Mouse (Mus musculus): Measurements from ENCODE around the gene Kmt5c. TPM values are rescaled to one million over a fixed set of nuclear protein-coding genes. Genes with fewer than 3 reads are reported as not detected.
"Not testable (repeated sequence)": the region's sequence is repeated elsewhere in the genome, so short reads cannot be mapped to it uniquely, and the experiment has no call there.

The Kmt5c gene
- total RNA-seq, 2 experiments from 2014 or later, result 23.8 to 31.1 TPM

DNA sequence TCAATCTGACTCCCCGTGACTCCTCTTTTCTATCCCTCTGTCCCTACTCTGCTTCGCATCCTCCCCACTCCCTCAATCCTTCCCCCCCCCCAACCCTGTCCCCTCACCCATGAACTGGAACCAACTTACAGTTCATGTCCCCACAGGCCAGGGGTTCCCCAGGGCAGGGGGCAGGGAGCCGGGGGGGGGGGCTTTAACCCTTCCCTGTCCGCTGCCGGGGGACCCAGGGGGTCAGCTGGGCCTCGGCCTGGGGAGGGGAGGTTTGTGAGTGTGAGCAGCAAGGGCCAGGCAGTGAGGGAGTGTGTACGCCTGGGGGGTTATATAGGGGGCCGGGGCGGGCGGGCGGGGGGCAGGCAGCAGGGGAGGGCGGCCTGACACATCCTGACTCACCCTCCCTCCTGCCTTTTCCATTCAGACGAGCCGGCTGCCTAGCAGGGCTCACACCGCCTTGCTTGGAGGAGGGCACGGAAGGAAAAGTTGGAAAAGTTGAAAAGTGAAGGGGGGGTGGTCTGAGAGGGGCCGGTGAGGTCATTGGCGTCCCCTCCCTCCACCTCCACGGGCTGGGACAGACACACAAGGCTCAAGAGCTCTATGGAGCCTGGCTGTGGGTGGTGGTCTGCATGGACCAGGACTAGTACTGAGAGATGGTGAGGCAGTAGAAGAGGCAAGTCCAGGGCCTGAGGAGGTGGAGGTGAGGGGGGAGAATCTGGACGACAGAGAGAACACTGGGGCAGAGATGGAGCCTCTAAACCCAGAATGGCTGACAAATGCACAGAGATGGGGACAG, 38.1 kb downstream of the Kmt5c start:
- no peak for TF ChIP-seq CTCF (IDR thresholded peaks at IDR 0.05)
- no peak for DNase-seq (ENCODE audit: extremely low spot score in 1 of 2, low spot score in 2 of 2)
- intact Hi-C loops (cut with DNase I), result no loop called here

DNA sequence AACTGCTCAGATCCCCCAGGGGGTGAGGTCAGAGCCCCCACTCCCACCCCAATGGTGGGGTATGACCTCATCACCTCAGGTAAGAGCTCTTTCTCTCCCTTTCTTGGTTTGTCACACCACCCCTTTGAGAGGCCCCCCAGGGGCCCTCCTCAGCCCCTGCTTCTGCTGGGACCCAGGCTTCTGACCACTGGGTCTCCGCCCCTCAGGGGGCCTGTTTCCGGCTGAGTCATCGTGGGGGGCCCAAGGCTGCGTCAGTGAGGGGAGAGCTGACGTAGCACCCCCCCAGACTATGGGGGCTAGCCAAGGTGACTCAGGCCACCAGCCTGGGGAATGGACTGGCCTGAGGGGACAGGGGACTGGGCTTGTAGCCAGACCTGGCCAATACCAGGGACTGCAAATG, 40.0 kb downstream of the Kmt5c start:
- Histone ChIP-seq H3K27ac (no peak overlapping the region), H3K4me3 (no peak overlapping the region)
- no peak for DNase-seq (ENCODE audit: extremely low spot score in 1 of 2, low spot score in 2 of 2)
- intact Hi-C loops (cut with DNase I), result no loop called here
- TF ChIP-seq CTCF (IDR thresholded peaks at IDR 0.05), result no peak

More for the DNA sequence above, 38.1 kb downstream of the Kmt5c start:
- H3K4me3 ChIP-seq, result no peak overlapping the region
- no peak overlapping the region for H3K27ac ChIP-seq

DNA sequence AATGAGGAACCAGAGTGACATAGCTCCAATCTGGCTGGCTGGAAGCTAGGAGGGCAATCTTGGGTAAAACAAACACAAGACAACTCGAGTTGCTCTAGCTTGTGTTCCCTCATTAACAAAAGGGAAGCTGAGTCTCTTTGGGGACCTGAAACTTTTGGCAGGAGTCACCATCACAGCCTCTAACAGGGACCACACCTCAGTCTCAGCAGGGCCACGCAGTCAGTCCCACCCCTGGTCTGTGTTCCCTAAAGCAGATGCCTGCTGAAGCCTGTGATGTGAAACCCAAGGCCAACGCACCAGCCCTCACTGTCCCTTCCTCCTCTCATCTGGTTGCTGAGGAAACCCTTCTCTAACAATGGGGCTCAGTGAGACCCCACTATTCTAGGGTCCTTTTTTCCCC, 42.2 kb downstream of the Kmt5c start:
- no peak for TF ChIP-seq CTCF (IDR thresholded peaks at IDR 0.05)
- Histone ChIP-seq H3K4me3 (no peak overlapping the region), H3K27ac (no peak overlapping the region)
- DNase-seq (ENCODE audit: extremely low spot score in 1 of 2, low spot score in 2 of 2), result no peak
- intact Hi-C loops (cut with DNase I), result no loop called here

DNA sequence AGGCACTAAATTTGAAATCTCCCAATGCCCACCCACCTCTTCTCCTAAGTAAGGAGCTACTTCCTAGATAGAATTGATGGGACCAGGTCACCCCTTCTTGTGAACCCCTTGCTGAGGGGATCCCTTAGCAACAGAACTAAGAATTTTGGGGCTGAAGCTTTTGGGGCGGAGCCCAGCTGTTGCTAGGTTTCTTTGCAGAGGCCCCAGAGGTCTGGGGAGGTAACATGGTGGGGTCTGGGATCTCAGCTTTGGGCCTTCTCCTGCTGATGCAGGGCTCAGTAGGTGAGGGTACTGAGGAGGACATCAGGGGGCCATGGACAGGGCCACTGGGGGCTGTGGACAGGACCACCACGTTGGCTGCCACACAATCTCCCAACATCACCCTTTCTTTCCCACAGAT, 42.8 kb downstream of the Kmt5c start, which contains the start of the genes Il11 and Tmem190:
Gene Il11 (minus strand): TSS at position 101 of the 400 bp plus-strand sequence.
Gene Tmem190 (plus strand): TSS at position 179 of the 400 bp plus-strand sequence.
- intact Hi-C loops (cut with DNase I), result no loop called here
- no peak for TF ChIP-seq CTCF (IDR thresholded peaks at IDR 0.05)
- no peak within 1 kb of the TSS for H3K27ac ChIP-seq
- H3K4me3 ChIP-seq, result no peak within 1 kb of the TSS
- no peak for DNase-seq (ENCODE audit: extremely low spot score in 1 of 2, low spot score in 2 of 2)

DNA sequence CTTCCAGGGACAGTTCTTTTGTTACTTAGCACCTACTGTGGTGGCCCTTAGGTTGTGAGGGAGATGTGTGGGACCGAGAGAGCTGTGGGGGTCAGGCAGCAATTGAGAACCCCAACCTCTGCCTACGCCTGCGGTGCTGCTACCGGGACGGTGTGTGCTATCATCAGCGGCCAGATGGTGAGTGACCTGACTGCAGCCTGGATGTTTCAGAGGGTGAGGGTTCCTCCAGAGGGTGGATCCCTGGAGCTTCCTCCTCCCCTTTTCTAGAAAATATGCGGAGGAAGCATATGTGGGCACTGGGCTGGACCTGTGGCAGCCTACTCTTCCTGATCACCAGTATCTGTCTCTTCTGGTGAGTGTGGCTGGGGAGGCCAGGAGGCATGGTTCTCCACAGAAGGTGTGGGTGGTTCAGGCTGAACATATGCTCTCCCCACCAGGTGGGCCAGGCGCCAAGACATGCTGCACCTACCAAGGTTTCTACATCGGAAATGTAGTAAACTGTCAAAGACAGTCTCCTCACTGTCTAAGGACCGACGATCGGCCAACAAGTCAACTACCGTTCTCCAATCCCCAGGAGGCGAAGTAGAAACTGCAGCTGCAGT, 43.9 kb downstream of the Kmt5c start:
- intact Hi-C loops (cut with DNase I), result no loop called here
- H3K4me3 ChIP-seq, result no peak overlapping the region
- no peak for TF ChIP-seq CTCF (IDR thresholded peaks at IDR 0.05)
- H3K27ac ChIP-seq, result no peak overlapping the region
- DNase-seq (ENCODE audit: extremely low spot score in 1 of 2, low spot score in 2 of 2), result peak in 1 of 2 experiments; percentile 51

DNA sequence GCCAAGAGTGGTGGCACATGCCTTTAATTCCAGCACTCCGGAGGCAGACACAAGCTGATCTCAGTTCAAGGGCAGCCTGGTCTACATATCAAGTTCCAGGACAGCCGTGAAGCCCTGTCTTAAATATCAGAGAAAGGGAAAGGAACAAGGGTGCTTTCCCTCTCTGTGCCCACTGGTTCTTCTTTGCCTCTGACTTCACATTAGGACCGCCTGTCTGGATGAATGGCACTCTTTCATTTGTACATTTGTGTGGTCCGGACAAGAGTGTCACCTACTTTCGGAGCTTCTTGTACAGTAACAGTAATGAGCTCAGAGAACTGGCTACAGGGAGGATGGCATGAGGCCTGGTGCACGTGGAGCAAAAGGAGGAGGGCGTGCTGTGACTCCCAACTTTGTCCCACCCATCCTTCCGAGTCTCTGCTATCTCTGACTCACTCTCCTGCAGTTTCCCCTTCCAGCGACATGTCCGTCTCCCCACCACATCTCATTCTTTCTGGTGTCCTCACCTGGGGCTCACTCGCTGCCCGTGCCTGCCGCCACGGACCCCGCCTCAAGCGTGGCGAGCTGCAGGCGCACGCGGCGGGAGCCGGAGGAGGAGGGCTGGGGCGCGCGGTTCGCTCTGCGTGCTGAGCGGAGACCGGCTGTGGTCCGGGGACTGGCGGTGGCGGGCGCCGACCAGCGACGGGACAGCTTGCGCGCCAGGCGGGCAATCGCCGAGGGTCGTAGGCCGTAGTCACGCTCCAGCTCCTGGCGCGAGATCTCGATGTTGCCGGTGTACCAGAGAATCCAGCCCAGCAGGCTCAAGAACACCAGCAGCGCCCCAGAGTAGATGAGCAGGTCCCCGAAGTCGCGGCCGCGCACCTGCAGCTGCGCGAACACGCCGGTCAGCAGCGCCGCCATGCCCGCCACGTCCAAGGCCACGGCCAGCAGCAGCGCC, 48.9 kb downstream of the Kmt5c start:
- intact Hi-C loops (cut with DNase I), result no loop called here
- peak; percentile 55 to 68 for DNase-seq (ENCODE audit: extremely low spot score in 1 of 2, low spot score in 2 of 2)
- TF ChIP-seq CTCF (IDR thresholded peaks at IDR 0.05), result peak; percentile 30
- peak overlapping the region; percentile 66 for H3K27ac ChIP-seq
- peak overlapping the region; percentile 69 for H3K4me3 ChIP-seq

DNA sequence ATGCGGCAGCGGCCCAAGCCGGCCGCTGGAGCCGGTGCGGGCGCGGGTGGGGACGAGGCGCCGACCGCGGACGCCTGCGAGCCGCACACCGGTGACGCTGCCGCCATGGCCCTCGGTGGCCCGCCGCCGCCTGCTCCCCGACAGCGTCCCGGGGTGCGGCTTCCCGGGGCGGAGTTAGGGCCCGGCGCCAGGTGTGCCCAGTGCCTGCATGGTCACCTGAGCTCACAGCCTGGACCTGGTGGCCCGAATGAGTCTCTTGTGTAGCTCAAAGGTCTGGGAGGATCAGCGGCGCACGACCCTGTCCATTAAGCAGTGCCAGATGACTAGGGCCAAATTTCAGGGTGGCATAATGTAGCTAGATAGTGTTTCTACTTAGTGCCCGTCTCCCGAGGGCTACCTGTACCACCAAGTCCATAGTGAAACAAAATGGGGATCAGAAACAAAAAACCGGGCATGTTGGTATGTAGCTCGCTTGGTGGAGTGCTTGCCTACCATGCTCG, 49.6 kb downstream of the Kmt5c start, which contains the start of gene Tmem238:
Gene Tmem238 (minus strand): TSS at position 221 of the 500 bp plus-strand sequence.
- intact Hi-C loops (cut with DNase I), result no loop called here
- TF ChIP-seq CTCF (IDR thresholded peaks at IDR 0.05), result no peak
- Histone ChIP-seq H3K4me3 (peak within 1 kb of the TSS; percentile 69), H3K27ac (peak within 1 kb of the TSS; percentile 66)
- DNase-seq (ENCODE audit: extremely low spot score in 1 of 2, low spot score in 2 of 2), result peak in 1 of 2 experiments; percentile 42

DNA sequence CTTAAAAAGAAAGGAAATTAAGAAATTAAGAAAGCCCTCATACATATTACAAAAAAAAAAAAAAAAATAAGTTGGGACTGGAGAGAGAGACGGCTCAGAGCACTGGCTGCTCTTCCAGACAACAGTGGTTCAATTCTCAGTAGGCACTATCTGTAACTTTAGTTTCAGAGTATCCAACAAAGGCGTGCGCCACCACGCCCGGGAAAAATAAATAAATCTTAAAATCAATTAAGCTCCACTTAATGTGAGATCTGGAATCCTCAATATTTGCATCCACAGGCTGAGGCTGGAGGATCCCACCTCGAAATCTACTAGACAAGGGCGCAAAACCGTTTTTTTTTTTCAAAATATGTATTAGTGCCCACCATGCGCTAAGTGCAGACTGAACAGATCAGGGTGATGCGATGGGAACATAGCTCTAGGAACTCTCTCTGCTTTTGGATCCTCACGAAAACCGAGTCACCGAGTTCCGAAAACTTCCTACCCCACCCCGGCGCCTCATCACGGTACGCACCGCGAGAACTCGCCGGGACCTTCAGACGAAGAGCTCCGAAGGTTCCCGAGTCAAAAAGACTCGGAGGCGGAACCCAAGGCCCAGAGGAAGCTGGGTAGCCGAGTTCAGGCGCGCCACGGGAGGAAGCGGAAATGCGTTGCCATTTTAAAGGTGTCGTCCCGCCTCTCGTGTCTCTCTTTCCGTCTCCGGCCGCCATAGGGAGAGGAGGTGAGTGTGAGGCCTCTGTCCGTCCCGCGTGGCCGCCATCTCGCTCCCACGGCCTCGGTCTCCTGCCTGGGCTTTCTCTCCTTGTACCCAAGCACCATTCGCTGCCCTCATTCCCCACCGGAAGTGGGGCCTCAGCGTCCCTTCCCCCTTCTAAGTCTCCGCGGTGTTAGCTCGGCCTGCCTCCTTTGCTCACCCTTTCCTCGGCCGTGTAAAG, 52.6 kb downstream of the Kmt5c start, which contains the start of gene Rpl28:
Gene Rpl28 (plus strand): TSS at position 597 of the 935 bp plus-strand sequence.
- DNase-seq (ENCODE audit: extremely low spot score in 1 of 2, low spot score in 2 of 2), result peak; percentile 94 to 95
- TF ChIP-seq CTCF (IDR thresholded peaks at IDR 0.05), result no peak; the same call in 1 of the 2 replicates
- Histone ChIP-seq H3K4me3 (peak within 1 kb of the TSS; percentile 72), H3K27ac (peak within 1 kb of the TSS; percentile 91)
- intact Hi-C loops (cut with DNase I), result loop anchor here (2.0 to 5.0 kb wide), 3 partner anchors 70 to 235 kb away; no protein-coding TSS in a partner anchor

DNA sequence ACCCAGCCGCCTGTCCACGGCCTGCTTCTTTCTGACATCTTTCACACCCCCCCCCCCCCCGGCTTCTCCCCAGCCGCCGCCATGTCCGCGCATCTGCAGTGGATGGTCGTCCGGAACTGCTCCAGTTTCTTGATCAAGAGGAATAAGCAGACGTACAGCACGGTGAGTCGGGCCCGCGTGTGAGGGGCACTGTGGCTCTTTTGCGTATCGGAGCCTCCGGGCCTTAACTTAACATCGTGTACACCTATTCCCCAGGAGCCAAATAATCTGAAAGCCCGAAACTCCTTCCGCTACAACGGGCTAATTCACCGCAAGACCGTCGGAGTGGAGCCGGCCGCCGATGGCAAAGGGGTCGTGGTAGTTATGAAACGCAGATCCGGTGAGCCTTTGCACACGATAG, 53.3 kb downstream of the Kmt5c start:
- intact Hi-C loops (cut with DNase I), result loop anchor here (2.0 to 5.0 kb wide), 3 partner anchors 71 to 236 kb away; no protein-coding TSS in a partner anchor
- H3K27ac ChIP-seq, result peak overlapping the region; percentile 91
- DNase-seq (ENCODE audit: extremely low spot score in 1 of 2, low spot score in 2 of 2), result not testable (repeated sequence)
- peak overlapping the region; percentile 72 for H3K4me3 ChIP-seq

DNA sequence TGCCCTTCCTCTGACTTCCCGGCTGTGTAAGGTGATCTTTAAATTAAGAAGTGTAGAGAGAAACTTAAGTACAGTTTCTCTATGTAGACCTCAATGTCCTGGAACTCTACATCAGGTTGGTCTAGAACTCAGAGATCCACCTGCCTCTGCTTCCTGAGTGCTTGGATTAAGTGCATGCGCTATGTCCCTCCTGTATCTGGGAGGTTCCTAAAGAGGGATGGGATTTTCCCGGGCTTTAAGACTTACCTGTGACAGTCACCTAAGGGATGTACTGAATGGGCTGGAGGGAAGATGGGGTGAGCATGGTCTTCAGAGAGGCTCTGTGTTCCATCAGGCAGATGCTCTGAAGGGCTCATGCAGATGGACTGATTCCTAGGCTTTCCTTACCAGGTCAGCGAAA, 53.8 kb downstream of the Kmt5c start:
- Histone ChIP-seq H3K27ac (peak overlapping the region; percentile 91), H3K4me3 (peak overlapping the region; percentile 72)
- intact Hi-C loops (cut with DNase I), result loop anchor here (2.0 to 5.0 kb wide), 3 partner anchors 71 to 236 kb away; no protein-coding TSS in a partner anchor
- no peak for DNase-seq (ENCODE audit: extremely low spot score in 1 of 2, low spot score in 2 of 2)
- TF ChIP-seq CTCF (IDR thresholded peaks at IDR 0.05), result no peak

Data from left cerebral cortex, adult 2 months (tissue).